Mouse (Mus musculus) thymus, adult 2 months (tissue): Measurements from ENCODE around the gene Lrrk1.

Experiments
- CTCF ChIP-seq: fragments of 200-500 bp; IDR thresholded peaks from 2 replicates; pipeline ENCODE4 v1.5.1; 2012; ENCODE audit warnings: mild to moderate bottlenecking, control low read depth, low read length, moderate library complexity, borderline replicate concordance; ENCODE audit not compliant: control insufficient read depth, poor library complexity, insufficient read depth; ENCODE audit errors: extremely low read depth
- POLR2A ChIP-seq: fragments of 200-500 bp; IDR thresholded peaks from 2 replicates; pipeline ENCODE4 v1.6.1; 2012; ENCODE audit warnings: mild to moderate bottlenecking, low read length, control low read depth, moderate library complexity; ENCODE audit not compliant: control insufficient read depth, poor library complexity, insufficient read depth; ENCODE audit errors: extremely low read depth

- TF ChIP-seq CTCF (no peak), POLR2A (no peak)
Measured at GRCm38 (mm10) chr7:66200791-66201450, 187.2 kb downstream of the Lrrk1 start.
